Mouse (Mus musculus): ENCODE results near the gene Znfx1. TPM values are rescaled to one million over a fixed set of nuclear protein-coding genes. Genes with fewer than 3 reads are reported as not detected.

Znfx1 gene
- polyA plus RNA-seq, 1 experiment: 16.8 TPM

- DNase-seq (ENCODE audit: low read depth): no peak
These were observed 19.3 kb downstream of the Znfx1 start for GRCm38 (mm10) chr2:167043400-167044121.

GRCm38 (mm10) chr2:167039386-167039785 is 23.4 kb downstream of the Znfx1 start:
- no peak for DNase-seq (ENCODE audit: low read depth)
- TF ChIP-seq CTCF (IDR thresholded peaks at IDR 0.05; ENCODE audit: borderline replicate concordance, extremely low read depth, insufficient read depth, insufficient read length): no peak
- no peak for TF ChIP-seq POLR2A (IDR thresholded peaks at IDR 0.05; ENCODE audit: borderline replicate concordance, extremely low read depth, insufficient read depth, insufficient read length, poor library complexity, severe bottlenecking)

More at GRCm38 (mm10) chr2:167043400-167044121, 19.3 kb downstream of the Znfx1 start:
- TF ChIP-seq CTCF (IDR thresholded peaks at IDR 0.05; ENCODE audit: borderline replicate concordance, extremely low read depth, insufficient read depth, insufficient read length) (no peak), POLR2A (IDR thresholded peaks at IDR 0.05; ENCODE audit: borderline replicate concordance, extremely low read depth, insufficient read depth, insufficient read length, poor library complexity, severe bottlenecking) (no peak)

- no peak for TF ChIP-seq CTCF (IDR thresholded peaks at IDR 0.05; ENCODE audit: borderline replicate concordance, extremely low read depth, insufficient read depth, insufficient read length)
- no peak for TF ChIP-seq POLR2A (IDR thresholded peaks at IDR 0.05; ENCODE audit: borderline replicate concordance, extremely low read depth, insufficient read depth, insufficient read length, poor library complexity, severe bottlenecking)
- no peak for DNase-seq (ENCODE audit: low read depth)
These were observed 24.1 kb downstream of the Znfx1 start for GRCm38 (mm10) chr2:167038716-167039115.

- TF ChIP-seq CTCF (IDR thresholded peaks at IDR 0.05; ENCODE audit: borderline replicate concordance, extremely low read depth, insufficient read depth, insufficient read length) (no peak), POLR2A (IDR thresholded peaks at IDR 0.05; ENCODE audit: borderline replicate concordance, extremely low read depth, insufficient read depth, insufficient read length, poor library complexity, severe bottlenecking) (no peak)
- DNase-seq (ENCODE audit: low read depth): no peak
These were observed 24.5 kb downstream of the Znfx1 start for GRCm38 (mm10) chr2:167038297-167038696.

GRCm38 (mm10) chr2:167037710-167038109 is 25.1 kb downstream of the Znfx1 start:
- TF ChIP-seq POLR2A (IDR thresholded peaks at IDR 0.05; ENCODE audit: borderline replicate concordance, extremely low read depth, insufficient read depth, insufficient read length, poor library complexity, severe bottlenecking): no peak
- no peak for TF ChIP-seq CTCF (IDR thresholded peaks at IDR 0.05; ENCODE audit: borderline replicate concordance, extremely low read depth, insufficient read depth, insufficient read length)
- DNase-seq (ENCODE audit: low read depth): no peak

GRCm38 (mm10) chr2:167030507-167030906 is 32.3 kb downstream of the Znfx1 start:
- DNase-seq (ENCODE audit: low read depth): no peak
- TF ChIP-seq POLR2A (IDR thresholded peaks at IDR 0.05; ENCODE audit: borderline replicate concordance, extremely low read depth, insufficient read depth, insufficient read length, poor library complexity, severe bottlenecking) (no peak), CTCF (IDR thresholded peaks at IDR 0.05; ENCODE audit: borderline replicate concordance, extremely low read depth, insufficient read depth, insufficient read length) (no peak)

GRCm38 (mm10) chr2:167028553-167028952 is 34.3 kb downstream of the Znfx1 start:
- TF ChIP-seq CTCF (IDR thresholded peaks at IDR 0.05; ENCODE audit: borderline replicate concordance, extremely low read depth, insufficient read depth, insufficient read length): no peak
- no peak for TF ChIP-seq POLR2A (IDR thresholded peaks at IDR 0.05; ENCODE audit: borderline replicate concordance, extremely low read depth, insufficient read depth, insufficient read length, poor library complexity, severe bottlenecking)
- DNase-seq (ENCODE audit: low read depth): no peak

- no peak for TF ChIP-seq CTCF (IDR thresholded peaks at IDR 0.05; ENCODE audit: borderline replicate concordance, extremely low read depth, insufficient read depth, insufficient read length)
- TF ChIP-seq POLR2A (IDR thresholded peaks at IDR 0.05; ENCODE audit: borderline replicate concordance, extremely low read depth, insufficient read depth, insufficient read length, poor library complexity, severe bottlenecking): no peak
- no peak for DNase-seq (ENCODE audit: low read depth)
These were observed 43.4 kb downstream of the Znfx1 start for GRCm38 (mm10) chr2:167019396-167019795.

- no peak for TF ChIP-seq POLR2A (IDR thresholded peaks at IDR 0.05; ENCODE audit: borderline replicate concordance, extremely low read depth, insufficient read depth, insufficient read length, poor library complexity, severe bottlenecking)
- no peak for TF ChIP-seq CTCF (IDR thresholded peaks at IDR 0.05; ENCODE audit: borderline replicate concordance, extremely low read depth, insufficient read depth, insufficient read length)
- no peak for DNase-seq (ENCODE audit: low read depth)
These were observed 47.5 kb downstream of the Znfx1 start for GRCm38 (mm10) chr2:167015382-167015718.

- TF ChIP-seq CTCF (IDR thresholded peaks at IDR 0.05; ENCODE audit: borderline replicate concordance, extremely low read depth, insufficient read depth, insufficient read length) (no peak), POLR2A (IDR thresholded peaks at IDR 0.05; ENCODE audit: borderline replicate concordance, extremely low read depth, insufficient read depth, insufficient read length, poor library complexity, severe bottlenecking) (peak; percentile 50; the same call in 1 of the 2 replicates)
- peak; percentile 97 for DNase-seq (ENCODE audit: low read depth)
These were observed 48.0 kb downstream of the Znfx1 start, which contains the start of gene Ddx27 for GRCm38 (mm10) chr2:167014702-167015381. Gene Ddx27 (plus strand): TSS chr2:167015193.

- DNase-seq (ENCODE audit: low read depth): no peak
- no peak for TF ChIP-seq POLR2A (IDR thresholded peaks at IDR 0.05; ENCODE audit: borderline replicate concordance, extremely low read depth, insufficient read depth, insufficient read length, poor library complexity, severe bottlenecking)
- TF ChIP-seq CTCF (IDR thresholded peaks at IDR 0.05; ENCODE audit: borderline replicate concordance, extremely low read depth, insufficient read depth, insufficient read length): no peak
These were observed 52.3 kb downstream of the Znfx1 start for GRCm38 (mm10) chr2:167010546-167010945.

All from brain, embryonic 14.5 days (tissue).